Mouse (Mus musculus) forebrain, embryonic 11.5 days (tissue): Measurements from ENCODE around the gene Slc25a25. TPM values are rescaled to one million over a fixed set of nuclear protein-coding genes. Genes with fewer than 3 reads are reported as not detected.
A peak's percentile ranks its signal among the peaks of the same experiment; 100 is the strongest.

Experiments
- ATAC-seq: fragments of 200-750 bp; cut with Nextera tagmentation; replicated peaks from 2 replicates; pipeline ENCODE4 v1.8.0; 2017; ENCODE audit warnings: moderate TSS enrichment; ENCODE audit not compliant: low FRiP score
- DNase-seq: peaks from one replicate; pipeline ENCODE4 v3.0.0-alpha.2; 2017; ENCODE audit warnings: low spot score
- H3K27ac ChIP-seq: fragments of 300-500 bp; sonication (generic); 2 replicates; pipeline ENCODE4 v1.5.1; 2014; ENCODE audit warnings: low read depth, low read length
- H3K27me3 ChIP-seq: fragments of 300-500 bp; sonication (generic); 2 replicates; pipeline ENCODE4 v1.6.1; 2014; ENCODE audit warnings: mild to moderate bottlenecking, low read length, mixed read lengths; ENCODE audit not compliant: control insufficient read depth, insufficient read depth
- H3K36me3 ChIP-seq: fragments of 300-500 bp; sonication (generic); 2 replicates; pipeline ENCODE4 v1.6.1; 2014; ENCODE audit warnings: mild to moderate bottlenecking, low read length, moderate library complexity, mixed read lengths; ENCODE audit not compliant: control insufficient read depth, insufficient read depth
- H3K4me1 ChIP-seq: fragments of 300-500 bp; sonication (generic); replicated peaks from 2 replicates; pipeline ENCODE4 v1.6.1; 2014; ENCODE audit warnings: low read length, mixed read lengths; ENCODE audit not compliant: control insufficient read depth, insufficient read depth
- H3K4me2 ChIP-seq: fragments of 300-500 bp; sonication (generic); 2 replicates; pipeline ENCODE4 v1.6.1; 2014; ENCODE audit warnings: low read depth, mild to moderate bottlenecking, low read length, moderate library complexity, mixed read lengths; ENCODE audit not compliant: severe bottlenecking
- H3K4me3 ChIP-seq: fragments of 300-500 bp; sonication (generic); 2 replicates; pipeline ENCODE4 v1.5.1; 2014; ENCODE audit warnings: low read depth, low read length
- H3K9ac ChIP-seq: fragments of 300-500 bp; sonication (generic); 2 replicates; pipeline ENCODE4 v1.6.1; 2014; ENCODE audit warnings: low read length
- H3K9me3 ChIP-seq: fragments of 300-500 bp; sonication (generic); 2 replicates; pipeline ENCODE4 v1.6.1; 2016; ENCODE audit warnings: low read length, mixed read lengths; ENCODE audit not compliant: control insufficient read depth
- WGBS: fragments of 180-500 bp; shearing (Covaris S2); extraction: QIAGEN DNeasy Blood & Tissue Kit; methylation state at CpG from one replicate; pipeline ENCODE4 v1.1.7; 2014; 5-methylcytosine and 5-hydroxymethylcytosine counted together
- polyA plus RNA-seq: library from polyadenylated mRNA; unstranded; fragments of >200 nt; fragmentation: Nextera tagmentation; extraction: Ambion mirVana; gene quantifications from 2 replicates; pipeline ENCODE4 v1.2.1, GENCODE M21; 2014

Slc25a25 gene
- polyA plus RNA-seq, 1 experiment from 2014 or later = 25.9 TPM

GRCm38 (mm10) chr2:32440632-32441031, 10.6 kb downstream of the Slc25a25 start:
- no peak overlapping the region for H3K4me3 ChIP-seq
- peaks cover 11% of the 10 kb centered on the region for H3K4me1 ChIP-seq
- ATAC-seq (no peak), DNase-seq (no peak)
- no peaks in the 10 kb centered on the region for H3K9me3 ChIP-seq
- no peaks in the 10 kb centered on the region for H3K36me3 ChIP-seq
- WGBS = 84% methylated on average over 1 of the region's 1 CpGs
- H3K27ac ChIP-seq = no peak overlapping the region
- H3K4me2 ChIP-seq = no peak overlapping the region
- H3K9ac ChIP-seq = no peak overlapping the region
- H3K27me3 ChIP-seq = no peaks in the 10 kb centered on the region

GRCm38 (mm10) chr2:32440164-32440563, 11.1 kb downstream of the Slc25a25 start:
- 43% methylated on average over 2 of the region's 2 CpGs for WGBS
- peaks cover 11% of the 10 kb centered on the region for H3K4me1 ChIP-seq
- peak; percentile 43 for DNase-seq

GRCm38 (mm10) chr2:32439177-32439576, 12.1 kb downstream of the Slc25a25 start:
- H3K4me1 ChIP-seq = peaks cover 11% of the 10 kb centered on the region
- H3K4me3 ChIP-seq = no peak overlapping the region
- ATAC-seq = no peak
- 18% methylated on average over 6 of the region's 6 CpGs for WGBS
- no peak overlapping the region; the same call in 1 of the 2 replicates for H3K27ac ChIP-seq
- no peaks in the 10 kb centered on the region for H3K9me3 ChIP-seq
- no peaks in the 10 kb centered on the region for H3K27me3 ChIP-seq
- H3K36me3 ChIP-seq = no peaks in the 10 kb centered on the region
- no peak for DNase-seq
- no peak overlapping the region for H3K9ac ChIP-seq
- H3K4me2 ChIP-seq = no peak overlapping the region

More at GRCm38 (mm10) chr2:32440164-32440563, 11.1 kb downstream of the Slc25a25 start:
- Histone ChIP-seq H3K27ac (peak overlapping the region; percentile 37; the same call in 1 of the 2 replicates), H3K9ac (no peak overlapping the region), H3K4me3 (no peak overlapping the region), H3K9me3 (no peaks in the 10 kb centered on the region), H3K4me2 (no peak overlapping the region), H3K36me3 (no peaks in the 10 kb centered on the region), H3K27me3 (no peaks in the 10 kb centered on the region)
- ATAC-seq = no peak

- peaks cover 11% of the 10 kb centered on the region for H3K4me1 ChIP-seq
- H3K9me3 ChIP-seq = no peaks in the 10 kb centered on the region
- 72% methylated on average over 3 of the region's 3 CpGs for WGBS
- H3K27ac ChIP-seq = no peak overlapping the region; the same call in 1 of the 2 replicates
- no peak overlapping the region for H3K4me3 ChIP-seq
- no peak overlapping the region for H3K9ac ChIP-seq
- no peak overlapping the region for H3K4me2 ChIP-seq
- no peak for DNase-seq
- no peak for ATAC-seq
- H3K27me3 ChIP-seq = no peaks in the 10 kb centered on the region
- H3K36me3 ChIP-seq = no peaks in the 10 kb centered on the region
Measured at GRCm38 (mm10) chr2:32438733-32439132, 12.5 kb downstream of the Slc25a25 start.

- no peaks in the 10 kb centered on the region for H3K36me3 ChIP-seq
- no peaks in the 10 kb centered on the region for H3K27me3 ChIP-seq
- H3K27ac ChIP-seq = peak overlapping the region; percentile 28; the same call in 1 of the 2 replicates
- 90% methylated on average over 2 of the region's 2 CpGs for WGBS
- DNase-seq (peak; percentile 31), ATAC-seq (no peak)
- peaks cover 11% of the 10 kb centered on the region for H3K4me1 ChIP-seq
- H3K9ac ChIP-seq = 0 out of 2 replicates have a peak overlapping the region, but pooled peaks have one; percentile 8
- no peak overlapping the region for H3K4me3 ChIP-seq
- no peaks in the 10 kb centered on the region for H3K9me3 ChIP-seq
- H3K4me2 ChIP-seq = no peak overlapping the region
Measured at GRCm38 (mm10) chr2:32437612-32438166, 13.6 kb downstream of the Slc25a25 start.

- Histone ChIP-seq H3K4me3 (no peak overlapping the region), H3K4me1 (peaks cover 11% of the 10 kb centered on the region), H3K27me3 (no peaks in the 10 kb centered on the region), H3K36me3 (no peaks in the 10 kb centered on the region), H3K9ac (no peak overlapping the region), H3K4me2 (0 out of 2 replicates have a peak overlapping the region, but pooled peaks have one; percentile 1), H3K9me3 (no peaks in the 10 kb centered on the region), H3K27ac (peak overlapping the region; percentile 28; the same call in 1 of the 2 replicates)
- ATAC-seq (no peak), DNase-seq (peak; percentile 49)
- 46% methylated on average over 3 of the region's 3 CpGs for WGBS
Measured at GRCm38 (mm10) chr2:32436686-32437372, 14.4 kb downstream of the Slc25a25 start.

- Histone ChIP-seq H3K27ac (peak overlapping the region; percentile 68), H3K4me2 (peak overlapping the region; percentile 77), H3K4me3 (peak overlapping the region; percentile 38), H3K9ac (peak overlapping the region; percentile 69), H3K4me1 (peaks cover 23% of the 10 kb centered on the region), H3K36me3 (no peaks in the 10 kb centered on the region), H3K27me3 (no peaks in the 10 kb centered on the region), H3K9me3 (no peaks in the 10 kb centered on the region)
- DNase-seq (peak; percentile 88), ATAC-seq (peak; percentile 92)
- WGBS = 8% methylated on average over 18 of the region's 18 CpGs
Measured at GRCm38 (mm10) chr2:32430701-32431676, 20.3 kb downstream of the Slc25a25 start.

GRCm38 (mm10) chr2:32429215-32429891, 21.9 kb downstream of the Slc25a25 start:
- H3K9me3 ChIP-seq = no peaks in the 10 kb centered on the region
- H3K27me3 ChIP-seq = no peaks in the 10 kb centered on the region
- ATAC-seq (no peak), DNase-seq (no peak)
- H3K4me1 ChIP-seq = peaks cover 30% of the 10 kb centered on the region
- H3K9ac ChIP-seq = peak overlapping the region; percentile 27
- peak overlapping the region; percentile 73; the same call in 1 of the 2 replicates for H3K27ac ChIP-seq
- H3K4me3 ChIP-seq = no peak overlapping the region
- no peaks in the 10 kb centered on the region for H3K36me3 ChIP-seq
- 78% methylated on average over 4 of the region's 4 CpGs for WGBS
- peak overlapping the region; percentile 37; the same call in 1 of the 2 replicates for H3K4me2 ChIP-seq
